ENCODE assay signal across 1 mouse cellular context in genomic region chr11:67082188-67082587, GRCm38 (mm10).
A peak's percentile ranks its signal among the peaks of the same experiment; 100 is the strongest.
TF ChIP-seq lines count a peak whose summit lies in the region.

No protein-coding gene starts in this region.

TF ChIP-seq in MEL, 35 proteins besides CTCF, POLR2A, EP300 and RAD21 (continued from another document):
- TF ChIP-seq TBP (IDR thresholded peaks at IDR 0.05; ENCODE audit: low read depth, low read length) = 0 out of 2 replicates have a peak, but pooled peaks have one; percentile 17
